Mouse (Mus musculus): ENCODE data around the gene Psmg4.

The Psmg4 gene

GRCm38 (mm10) chr13:34162491-34163303 lies at the start of gene Psmg4:
TSS of gene Psmg4 (plus strand) at chr13:34162964.
- H3K4me3 ChIP-seq (replicated peaks; ENCODE audit: low read length) = peak within 1 kb of the TSS; percentile 82
- no peak for TF ChIP-seq POU5F1 (IDR thresholded peaks at IDR 0.05; ENCODE audit: borderline replicate concordance, low read length)
- TF ChIP-seq CTCF (conservative IDR thresholded peaks at IDR 0.05; ENCODE audit: low read length) = no peak
- TF ChIP-seq NANOG (IDR thresholded peaks at IDR 0.05; ENCODE audit: borderline replicate concordance, low read length) = no peak
- H3K9me3 ChIP-seq (ENCODE audit: low read length) = peaks cover 63% of the 10 kb centered on the region
- no peaks in the 10 kb centered on the region for H3K27me3 ChIP-seq (ENCODE audit: insufficient read depth, low read length)
- H3K4me1 ChIP-seq (replicated peaks; ENCODE audit: low read depth, low read length) = peaks cover 11% of the 10 kb centered on the region
- H3K36me3 ChIP-seq (ENCODE audit: insufficient read depth, low read length) = peaks cover 29% of the 10 kb centered on the region

DNA sequence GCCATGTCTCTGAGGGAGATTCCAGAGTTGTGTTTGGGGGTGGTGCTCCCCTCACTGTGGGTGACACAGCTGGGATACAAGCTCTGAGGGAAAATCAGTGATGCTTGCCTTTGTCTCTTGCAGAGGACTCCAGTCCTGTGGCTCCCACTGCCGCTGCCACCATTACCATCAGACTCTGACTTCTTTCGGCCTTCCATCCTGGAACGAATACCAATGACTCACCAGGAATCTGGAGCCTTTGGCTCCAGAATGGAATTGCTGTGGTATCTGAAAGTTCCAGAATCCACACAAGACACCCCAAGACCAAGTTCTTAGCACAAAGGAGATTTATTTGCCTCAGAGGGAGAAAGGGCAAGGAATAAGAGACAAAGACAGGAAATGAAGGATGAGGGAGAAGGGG lies 49.7 kb upstream of the Psmg4 start:
- H3K27me3 ChIP-seq (ENCODE audit: insufficient read depth, low read length) = no peaks in the 10 kb centered on the region
- no peaks in the 10 kb centered on the region for H3K9me3 ChIP-seq (ENCODE audit: low read length)
- TF ChIP-seq CTCF (conservative IDR thresholded peaks at IDR 0.05; ENCODE audit: low read length) (no peak), POU5F1 (IDR thresholded peaks at IDR 0.05; ENCODE audit: borderline replicate concordance, low read length) (no peak), NANOG (IDR thresholded peaks at IDR 0.05; ENCODE audit: borderline replicate concordance, low read length) (no peak)
- H3K4me3 ChIP-seq (replicated peaks; ENCODE audit: low read length) = no peak overlapping the region
- H3K4me1 ChIP-seq (replicated peaks; ENCODE audit: low read depth, low read length) = peaks cover 76% of the 10 kb centered on the region
- peaks cover 41% of the 10 kb centered on the region for H3K36me3 ChIP-seq (ENCODE audit: insufficient read depth, low read length)

- Histone ChIP-seq H3K36me3 (ENCODE audit: insufficient read depth, low read length) (peaks cover 41% of the 10 kb centered on the region), H3K4me1 (replicated peaks; ENCODE audit: low read depth, low read length) (peaks cover 70% of the 10 kb centered on the region), H3K4me3 (replicated peaks; ENCODE audit: low read length) (no peak overlapping the region), H3K9me3 (ENCODE audit: low read length) (no peaks in the 10 kb centered on the region), H3K27me3 (ENCODE audit: insufficient read depth, low read length) (no peaks in the 10 kb centered on the region)
- TF ChIP-seq NANOG (IDR thresholded peaks at IDR 0.05; ENCODE audit: borderline replicate concordance, low read length) = no peak
- TF ChIP-seq CTCF (conservative IDR thresholded peaks at IDR 0.05; ENCODE audit: low read length) = no peak
- no peak for TF ChIP-seq POU5F1 (IDR thresholded peaks at IDR 0.05; ENCODE audit: borderline replicate concordance, low read length)
Observed at GRCm38 (mm10) chr13:34114654-34115053, 48.1 kb upstream of the Psmg4 start.

- Histone ChIP-seq H3K9me3 (ENCODE audit: low read length) (peaks cover 3% of the 10 kb centered on the region; the same call in 1 of the 2 replicates), H3K36me3 (ENCODE audit: insufficient read depth, low read length) (peaks cover 51% of the 10 kb centered on the region), H3K4me3 (replicated peaks; ENCODE audit: low read length) (no peak overlapping the region), H3K4me1 (replicated peaks; ENCODE audit: low read depth, low read length) (peaks cover 52% of the 10 kb centered on the region), H3K27me3 (ENCODE audit: insufficient read depth, low read length) (no peaks in the 10 kb centered on the region)
- no peak for TF ChIP-seq POU5F1 (IDR thresholded peaks at IDR 0.05; ENCODE audit: borderline replicate concordance, low read length)
- no peak for TF ChIP-seq CTCF (conservative IDR thresholded peaks at IDR 0.05; ENCODE audit: low read length)
- TF ChIP-seq NANOG (IDR thresholded peaks at IDR 0.05; ENCODE audit: borderline replicate concordance, low read length) = no peak
Observed at GRCm38 (mm10) chr13:34116508-34116907, 46.3 kb upstream of the Psmg4 start.

- no peak for TF ChIP-seq NANOG (IDR thresholded peaks at IDR 0.05; ENCODE audit: borderline replicate concordance, low read length)
- no peak for TF ChIP-seq CTCF (conservative IDR thresholded peaks at IDR 0.05; ENCODE audit: low read length)
- TF ChIP-seq POU5F1 (IDR thresholded peaks at IDR 0.05; ENCODE audit: borderline replicate concordance, low read length) = no peak
- H3K4me1 ChIP-seq (replicated peaks; ENCODE audit: low read depth, low read length) = peaks cover 33% of the 10 kb centered on the region
- H3K9me3 ChIP-seq (ENCODE audit: low read length) = peaks cover 25% of the 10 kb centered on the region
- H3K4me3 ChIP-seq (replicated peaks; ENCODE audit: low read length) = no peak overlapping the region
- H3K27me3 ChIP-seq (ENCODE audit: insufficient read depth, low read length) = no peaks in the 10 kb centered on the region
- peaks cover 64% of the 10 kb centered on the region for H3K36me3 ChIP-seq (ENCODE audit: insufficient read depth, low read length)
Observed at GRCm38 (mm10) chr13:34118816-34119215, 43.9 kb upstream of the Psmg4 start.

GRCm38 (mm10) chr13:34119406-34119805 lies 43.4 kb upstream of the Psmg4 start:
- Histone ChIP-seq H3K27me3 (ENCODE audit: insufficient read depth, low read length) (no peaks in the 10 kb centered on the region), H3K9me3 (ENCODE audit: low read length) (peaks cover 31% of the 10 kb centered on the region), H3K4me3 (replicated peaks; ENCODE audit: low read length) (no peak overlapping the region), H3K36me3 (ENCODE audit: insufficient read depth, low read length) (peaks cover 64% of the 10 kb centered on the region), H3K4me1 (replicated peaks; ENCODE audit: low read depth, low read length) (peaks cover 31% of the 10 kb centered on the region)
- no peak for TF ChIP-seq CTCF (conservative IDR thresholded peaks at IDR 0.05; ENCODE audit: low read length)
- TF ChIP-seq POU5F1 (IDR thresholded peaks at IDR 0.05; ENCODE audit: borderline replicate concordance, low read length) = no peak
- TF ChIP-seq NANOG (IDR thresholded peaks at IDR 0.05; ENCODE audit: borderline replicate concordance, low read length) = no peak

- H3K4me1 ChIP-seq (replicated peaks; ENCODE audit: low read depth, low read length) = peaks cover 28% of the 10 kb centered on the region
- TF ChIP-seq CTCF (conservative IDR thresholded peaks at IDR 0.05; ENCODE audit: low read length) = no peak
- no peak for TF ChIP-seq NANOG (IDR thresholded peaks at IDR 0.05; ENCODE audit: borderline replicate concordance, low read length)
- TF ChIP-seq POU5F1 (IDR thresholded peaks at IDR 0.05; ENCODE audit: borderline replicate concordance, low read length) = no peak
- H3K4me3 ChIP-seq (replicated peaks; ENCODE audit: low read length) = no peak overlapping the region
- H3K9me3 ChIP-seq (ENCODE audit: low read length) = peaks cover 33% of the 10 kb centered on the region
- peaks cover 66% of the 10 kb centered on the region for H3K36me3 ChIP-seq (ENCODE audit: insufficient read depth, low read length)
- H3K27me3 ChIP-seq (ENCODE audit: insufficient read depth, low read length) = no peaks in the 10 kb centered on the region
Observed at GRCm38 (mm10) chr13:34120536-34120935, 42.2 kb upstream of the Psmg4 start.

- Histone ChIP-seq H3K4me3 (replicated peaks; ENCODE audit: low read length) (no peak overlapping the region), H3K4me1 (replicated peaks; ENCODE audit: low read depth, low read length) (peaks cover 35% of the 10 kb centered on the region), H3K36me3 (ENCODE audit: insufficient read depth, low read length) (peaks cover 80% of the 10 kb centered on the region), H3K9me3 (ENCODE audit: low read length) (peaks cover 33% of the 10 kb centered on the region), H3K27me3 (ENCODE audit: insufficient read depth, low read length) (no peaks in the 10 kb centered on the region)
- no peak for TF ChIP-seq CTCF (conservative IDR thresholded peaks at IDR 0.05; ENCODE audit: low read length)
- no peak for TF ChIP-seq NANOG (IDR thresholded peaks at IDR 0.05; ENCODE audit: borderline replicate concordance, low read length)
- TF ChIP-seq POU5F1 (IDR thresholded peaks at IDR 0.05; ENCODE audit: borderline replicate concordance, low read length) = no peak
Observed at GRCm38 (mm10) chr13:34125711-34126110, 37.1 kb upstream of the Psmg4 start.
